Mouse (Mus musculus) hindbrain, embryonic 14.5 days (tissue): ENCODE measurements around the gene Gm17428. TPM values are rescaled to one million over a fixed set of nuclear protein-coding genes. Genes with fewer than 3 reads are reported as not detected.
"Not testable (repeated sequence)": the region's sequence is repeated elsewhere in the genome, so short reads cannot be mapped to it uniquely, and the experiment has no call there.

Source experiments
- ATAC-seq: fragments of 200-750 bp; cut with Nextera tagmentation; 2 replicates; pipeline ENCODE4 v1.8.0; 2017; ENCODE audit warnings: moderate number of reproducible peaks, mild to moderate bottlenecking, moderate TSS enrichment, moderate library complexity; ENCODE audit not compliant: low FRiP score
- DNase-seq: peaks from one replicate; pipeline ENCODE4 v3.0.0-alpha.2; 2015; ENCODE audit warnings: low spot score
- H3K27ac ChIP-seq: fragments of 300-500 bp; sonication (generic); 2 replicates; pipeline ENCODE4 v1.5.1; 2014; ENCODE audit warnings: mild to moderate bottlenecking, moderate library complexity
- H3K27me3 ChIP-seq: fragments of 300-500 bp; sonication (generic); 2 replicates; pipeline ENCODE4 v1.6.1; 2014; ENCODE audit warnings: mild to moderate bottlenecking, low read length, mixed read lengths; ENCODE audit not compliant: control insufficient read depth, insufficient read depth
- H3K36me3 ChIP-seq: fragments of 300-500 bp; sonication (generic); replicated peaks from 2 replicates; pipeline ENCODE4 v1.6.1; 2014; ENCODE audit not compliant: control insufficient read depth, insufficient read depth
- H3K4me1 ChIP-seq: fragments of 300-500 bp; sonication (generic); replicated peaks from 2 replicates; pipeline ENCODE4 v1.6.1; 2014; ENCODE audit warnings: antibody characterized with exemption, low read length, mixed read lengths; ENCODE audit not compliant: control insufficient read depth, insufficient read depth
- H3K4me2 ChIP-seq: fragments of 300-500 bp; sonication (generic); replicated peaks from 2 replicates; pipeline ENCODE4 v1.6.1; 2014; ENCODE audit warnings: mild to moderate bottlenecking, moderate library complexity
- H3K4me3 ChIP-seq: fragments of 300-500 bp; sonication (generic); replicated peaks from 2 replicates; pipeline ENCODE4 v1.5.1; 2014; ENCODE audit warnings: mild to moderate bottlenecking, low read length
- H3K9ac ChIP-seq: fragments of 300-500 bp; sonication (generic); 2 replicates; pipeline ENCODE4 v1.6.1; 2014
- H3K9me3 ChIP-seq: fragments of 300-500 bp; sonication (generic); 2 replicates; pipeline ENCODE4 v1.6.1; 2016; ENCODE audit warnings: low read length; ENCODE audit not compliant: control insufficient read depth
- WGBS: fragments of 180-500 bp; shearing (Covaris S2); extraction: QIAGEN DNeasy Blood & Tissue Kit; methylation state at CpG from one replicate; pipeline ENCODE4 v1.1.7; 2014; 5-methylcytosine and 5-hydroxymethylcytosine counted together
- polyA plus RNA-seq: library from polyadenylated mRNA; unstranded; fragments of >200 nt; fragmentation: Nextera tagmentation; extraction: Ambion mirVana; gene quantifications from 2 replicates; pipeline ENCODE4 v1.2.1, GENCODE M21; 2014

The Gm17428 gene
- polyA plus RNA-seq, 1 experiment from 2014 or later, result not detected

GRCm38 (mm10) chr14:54959853-54960613, 16.7 kb upstream of the Gm17428 start:
- H3K27ac ChIP-seq, H3K36me3 ChIP-seq, ATAC-seq, DNase-seq, H3K4me3 ChIP-seq, H3K27me3 ChIP-seq, H3K4me2 ChIP-seq, H3K4me1 ChIP-seq, H3K9me3 ChIP-seq, H3K9ac ChIP-seq: not testable (repeated sequence)
- 92% methylated on average over 12 of the region's 12 CpGs for WGBS

GRCm38 (mm10) chr14:54960769-54961168, 16.0 kb upstream of the Gm17428 start:
- no peaks in the 10 kb centered on the region for H3K9me3 ChIP-seq
- H3K27me3 ChIP-seq, result no peaks in the 10 kb centered on the region
- H3K4me3 ChIP-seq, result no peak overlapping the region
- WGBS, result 73% methylated on average over 10 of the region's 10 CpGs
- DNase-seq (no peak), ATAC-seq (no peak)
- no peak overlapping the region for H3K4me2 ChIP-seq
- H3K4me1 ChIP-seq, result no peaks in the 10 kb centered on the region
- H3K9ac ChIP-seq, result no peak overlapping the region
- no peaks in the 10 kb centered on the region for H3K36me3 ChIP-seq
- no peak overlapping the region for H3K27ac ChIP-seq

GRCm38 (mm10) chr14:54961487-54961886, 15.2 kb upstream of the Gm17428 start:
- no peak overlapping the region for H3K9ac ChIP-seq
- no peak overlapping the region for H3K4me3 ChIP-seq
- no peaks in the 10 kb centered on the region for H3K27me3 ChIP-seq
- H3K4me1 ChIP-seq, result no peaks in the 10 kb centered on the region
- H3K9me3 ChIP-seq, result no peaks in the 10 kb centered on the region
- 81% methylated on average over 5 of the region's 5 CpGs for WGBS
- ATAC-seq (no peak), DNase-seq (no peak)
- H3K4me2 ChIP-seq, result no peak overlapping the region
- no peaks in the 10 kb centered on the region for H3K36me3 ChIP-seq
- H3K27ac ChIP-seq, result no peak overlapping the region

GRCm38 (mm10) chr14:54962714-54963113, 14.0 kb upstream of the Gm17428 start:
- no peaks in the 10 kb centered on the region for H3K36me3 ChIP-seq
- no peak overlapping the region for H3K9ac ChIP-seq
- H3K27ac ChIP-seq, result no peak overlapping the region
- H3K4me1 ChIP-seq, result no peaks in the 10 kb centered on the region
- no peak overlapping the region for H3K4me2 ChIP-seq
- no peaks in the 10 kb centered on the region for H3K27me3 ChIP-seq
- ATAC-seq (no peak), DNase-seq (no peak)
- no peaks in the 10 kb centered on the region for H3K9me3 ChIP-seq
- H3K4me3 ChIP-seq, result no peak overlapping the region
- 89% methylated on average over 7 of the region's 7 CpGs for WGBS

- Histone ChIP-seq H3K27me3 (no peaks in the 10 kb centered on the region), H3K4me1 (no peaks in the 10 kb centered on the region), H3K4me3 (no peak overlapping the region), H3K27ac (no peak overlapping the region), H3K9me3 (no peaks in the 10 kb centered on the region), H3K9ac (no peak overlapping the region), H3K36me3 (no peaks in the 10 kb centered on the region), H3K4me2 (no peak overlapping the region)
- no peak for ATAC-seq
- no peak for DNase-seq
- 87% methylated on average over 11 of the region's 11 CpGs for WGBS
Observed at GRCm38 (mm10) chr14:54963727-54964126, 13.0 kb upstream of the Gm17428 start.

GRCm38 (mm10) chr14:54965044-54965443, 11.7 kb upstream of the Gm17428 start:
- Histone ChIP-seq H3K4me1 (no peaks in the 10 kb centered on the region), H3K4me3 (no peak overlapping the region), H3K36me3 (no peaks in the 10 kb centered on the region), H3K9me3 (no peaks in the 10 kb centered on the region), H3K27me3 (no peaks in the 10 kb centered on the region), H3K9ac (no peak overlapping the region), H3K4me2 (no peak overlapping the region), H3K27ac (no peak overlapping the region)
- DNase-seq (no peak), ATAC-seq (no peak)
- 85% methylated on average over 15 of the region's 15 CpGs for WGBS

- no peak overlapping the region for H3K4me2 ChIP-seq
- no peaks in the 10 kb centered on the region for H3K36me3 ChIP-seq
- no peak overlapping the region for H3K4me3 ChIP-seq
- no peaks in the 10 kb centered on the region for H3K9me3 ChIP-seq
- H3K27me3 ChIP-seq, result no peaks in the 10 kb centered on the region
- H3K9ac ChIP-seq, result no peak overlapping the region
- H3K27ac ChIP-seq, result no peak overlapping the region
- 83% methylated on average over 6 of the region's 6 CpGs for WGBS
- no peak for DNase-seq
- no peak for ATAC-seq
- no peaks in the 10 kb centered on the region for H3K4me1 ChIP-seq
Observed at GRCm38 (mm10) chr14:54965631-54966030, 11.1 kb upstream of the Gm17428 start.

- ATAC-seq, result no peak
- WGBS, result 79% methylated on average over 7 of the region's 7 CpGs
- DNase-seq, result no peak
- H3K4me1 ChIP-seq, result no peaks in the 10 kb centered on the region
- no peak within 1 kb of the TSS for H3K9ac ChIP-seq
- H3K27me3 ChIP-seq, result no peaks in the 10 kb centered on the region
- no peaks in the 10 kb centered on the region for H3K9me3 ChIP-seq
- H3K4me3 ChIP-seq, result no peak within 1 kb of the TSS
- H3K4me2 ChIP-seq, result no peak within 1 kb of the TSS
- H3K36me3 ChIP-seq, result no peaks in the 10 kb centered on the region
- H3K27ac ChIP-seq, result no peak within 1 kb of the TSS
Observed at GRCm38 (mm10) chr14:54966320-54966977, 10.3 kb upstream of the Gm17428 start, which contains the start of gene Myh6. Myh6 (minus strand) TSS chr14:54966927.

- Histone ChIP-seq H3K27me3 (no peaks in the 10 kb centered on the region), H3K9me3 (no peaks in the 10 kb centered on the region), H3K27ac (no peak overlapping the region), H3K4me2 (no peak overlapping the region), H3K4me3 (no peak overlapping the region), H3K36me3 (no peaks in the 10 kb centered on the region), H3K4me1 (no peaks in the 10 kb centered on the region), H3K9ac (no peak overlapping the region)
- WGBS, result 91% methylated on average over 3 of the region's 3 CpGs
- ATAC-seq (no peak), DNase-seq (no peak)
Observed at GRCm38 (mm10) chr14:54967874-54968273, 8.9 kb upstream of the Gm17428 start.
